Mouse (Mus musculus) gastrocnemius, adult 18-20 months (tissue): Measurements from ENCODE around the gene 1700029I15Rik. TPM values are rescaled to one million over a fixed set of nuclear protein-coding genes. Genes with fewer than 3 reads are reported as not detected.

ENCODE experiments used
- DNase-seq: peaks from one replicate; pipeline ENCODE4 v3.0.0; 2021; ENCODE audit warnings: low spot score
- long read RNA-seq, 2 experiments: library from polyadenylated mRNA; stranded (forward); transcript quantifications; one replicate each; pipeline ENCODE4 v2.0.0; 2021
- total RNA-seq, 2 experiments: library from RNA; stranded (reverse); gene quantifications; 2 replicates each; pipeline ENCODE4 v1.2.3; 2021

1700029I15Rik gene
- under 1 TPM; 0.66 to 0.73 TPM for total RNA-seq
- long read RNA-seq, experiment 1: 0 reads
- long read RNA-seq, experiment 2, partial matches to known transcripts: 0 of 1 reads
- long read RNA-seq, experiment 2, other reads (novel, unspliced or antisense): 0 of 1 reads

DNA sequence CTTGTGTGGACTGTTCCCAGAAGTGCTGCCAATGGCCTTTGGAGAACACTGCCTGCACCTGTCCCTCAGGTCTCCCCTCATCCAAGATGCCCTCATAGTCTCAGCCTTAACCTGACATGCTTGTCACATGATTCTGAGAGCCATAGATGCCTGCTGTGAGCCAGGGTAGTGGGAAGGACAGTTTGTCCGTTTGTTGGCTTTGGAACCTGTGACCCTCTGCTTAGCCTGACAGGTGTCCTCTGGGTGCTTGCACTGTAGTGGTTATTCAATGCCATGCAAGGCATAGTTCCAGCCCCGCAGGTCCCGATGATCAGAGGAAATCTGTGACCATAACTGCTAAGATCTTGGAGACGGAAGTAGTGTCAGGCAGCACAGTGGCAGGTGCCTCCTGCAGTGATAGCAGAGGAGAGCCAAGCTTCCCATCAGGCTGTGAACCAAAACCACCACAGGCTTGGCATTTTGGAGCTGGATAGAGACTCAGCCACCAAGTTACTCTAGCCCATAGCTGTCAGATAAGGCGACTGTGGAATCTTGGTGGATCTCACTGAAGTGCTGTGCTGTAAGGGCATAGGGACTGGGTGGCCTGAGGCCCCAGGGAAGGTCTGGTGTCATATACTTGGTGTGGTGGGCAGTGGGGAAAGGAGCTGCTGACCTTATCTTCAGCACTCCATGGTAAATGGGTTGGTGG is at the start of gene 1700029I15Rik:
1700029I15Rik (plus strand) TSS at position 638 of the 688 bp plus-strand sequence.
- no peak for DNase-seq

DNA sequence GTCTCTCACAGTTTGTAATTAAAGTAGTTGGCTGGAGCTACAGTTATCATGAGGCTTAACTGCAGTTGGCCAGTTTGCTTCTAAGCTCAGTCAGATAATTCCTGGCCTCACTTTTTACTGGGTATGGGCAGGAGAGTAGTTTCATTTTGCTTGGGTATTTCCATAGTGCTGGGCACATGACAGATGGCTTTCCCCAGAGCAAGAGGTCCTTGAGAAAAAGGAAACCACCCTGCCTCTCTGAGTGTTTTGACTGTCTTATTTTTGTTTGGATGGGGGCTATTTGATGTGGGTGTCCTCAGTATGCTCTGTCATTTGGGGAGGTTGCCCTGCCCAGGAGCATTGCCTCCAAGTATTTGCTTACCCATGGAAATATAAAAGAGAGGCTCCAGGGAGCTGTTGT is 39.9 kb upstream of the 1700029I15Rik start:
- DNase-seq: no peak

DNA sequence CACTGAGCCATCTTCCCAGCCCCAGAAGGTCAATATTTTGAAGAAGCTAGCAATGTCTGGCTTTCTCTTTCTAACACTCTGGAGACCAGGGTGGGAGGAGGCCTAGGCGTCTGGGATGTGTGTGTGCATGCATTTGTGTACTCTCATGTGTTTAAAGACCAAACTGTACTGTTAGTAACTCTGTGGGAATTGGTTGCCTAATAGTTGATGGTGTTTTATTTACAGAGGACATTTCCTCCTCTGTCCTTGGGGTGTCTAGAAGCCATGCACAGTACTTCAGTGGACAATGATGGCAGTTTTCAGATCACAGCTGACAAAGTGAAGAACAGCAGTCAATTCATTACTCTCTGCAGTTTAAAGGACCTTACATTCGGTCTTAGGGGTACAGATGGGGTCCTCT is 35.1 kb upstream of the 1700029I15Rik start:
- DNase-seq: no peak

DNA sequence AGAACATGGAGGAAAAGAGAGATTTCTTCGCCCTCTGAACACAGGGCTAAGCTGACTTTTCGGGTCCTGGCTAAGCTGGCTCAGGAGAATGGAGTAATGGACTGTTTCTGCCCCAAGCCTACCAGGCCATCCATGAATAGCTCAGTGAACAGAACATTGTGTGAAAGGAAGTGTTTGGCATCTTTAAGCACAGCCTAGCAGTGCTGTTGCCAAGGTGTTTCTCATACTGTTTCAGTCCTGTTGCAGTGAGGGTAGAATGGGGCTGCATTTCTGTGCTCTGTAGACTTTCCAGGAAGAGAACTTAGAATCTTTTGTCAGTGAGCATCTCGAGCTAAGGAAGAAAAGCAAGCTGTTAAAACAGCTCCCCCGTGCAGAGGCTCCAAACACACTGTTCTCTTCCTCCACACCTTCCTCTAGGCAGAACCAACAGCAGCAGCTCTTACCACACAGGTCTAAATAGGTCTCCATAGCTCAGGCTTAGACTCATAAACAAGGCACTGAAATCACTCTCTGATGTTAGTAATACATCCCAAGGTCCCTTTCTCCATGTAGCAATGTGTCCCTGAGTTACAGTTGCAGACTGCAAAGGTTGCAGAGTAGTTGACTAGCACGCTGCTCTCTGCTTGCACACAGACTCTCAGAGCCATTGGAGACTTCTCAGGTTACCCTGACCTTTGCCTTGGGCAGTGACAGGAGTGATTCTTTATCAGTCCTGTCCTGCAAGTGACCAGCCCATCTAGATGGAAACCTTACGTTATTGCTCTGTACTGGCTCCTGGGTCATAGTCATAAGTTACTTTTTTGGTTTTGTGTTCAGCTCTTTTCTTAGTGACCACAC is 32.5 kb upstream of the 1700029I15Rik start:
- peak; percentile 45 for DNase-seq

DNA sequence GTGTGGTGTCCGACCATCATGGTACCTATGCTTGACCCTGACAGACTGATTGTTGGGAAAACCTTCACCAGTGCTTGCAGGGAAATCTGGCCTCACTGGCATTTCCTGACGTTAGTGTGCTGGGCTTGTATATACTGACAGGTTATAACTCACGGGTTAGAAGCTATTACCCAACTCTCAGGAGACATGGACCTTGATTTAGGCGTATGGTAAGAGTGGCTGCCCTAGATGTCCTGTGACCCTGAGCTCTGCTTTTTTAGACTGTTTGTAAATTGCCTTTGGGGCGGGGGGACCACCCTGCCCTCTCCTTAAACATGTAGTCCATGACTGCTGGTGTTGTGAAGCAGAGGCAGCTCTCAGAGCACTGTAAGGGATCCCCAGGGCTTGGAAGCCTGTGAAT is 31.7 kb upstream of the 1700029I15Rik start:
- DNase-seq: no peak

DNA sequence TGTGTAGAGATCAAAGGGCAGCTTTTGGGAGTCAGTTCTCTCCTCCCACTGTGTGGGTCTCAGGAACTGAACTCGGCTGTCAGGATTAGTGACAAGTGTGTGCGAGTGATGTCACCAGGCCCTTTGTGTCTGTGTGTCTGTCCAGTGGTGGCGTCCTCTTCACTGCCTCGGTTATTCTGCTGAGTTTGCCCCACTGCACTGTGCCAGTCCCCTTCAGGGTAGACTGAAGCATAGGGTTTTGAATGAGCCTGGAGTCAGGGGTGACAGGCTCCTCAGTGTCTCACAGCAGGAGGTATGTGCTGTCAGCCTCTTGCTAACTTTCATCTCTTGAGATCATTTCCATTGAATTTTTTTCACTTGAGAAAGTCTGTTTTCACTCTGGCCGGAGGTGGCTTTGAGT is 28.9 kb upstream of the 1700029I15Rik start:
- no peak for DNase-seq

DNA sequence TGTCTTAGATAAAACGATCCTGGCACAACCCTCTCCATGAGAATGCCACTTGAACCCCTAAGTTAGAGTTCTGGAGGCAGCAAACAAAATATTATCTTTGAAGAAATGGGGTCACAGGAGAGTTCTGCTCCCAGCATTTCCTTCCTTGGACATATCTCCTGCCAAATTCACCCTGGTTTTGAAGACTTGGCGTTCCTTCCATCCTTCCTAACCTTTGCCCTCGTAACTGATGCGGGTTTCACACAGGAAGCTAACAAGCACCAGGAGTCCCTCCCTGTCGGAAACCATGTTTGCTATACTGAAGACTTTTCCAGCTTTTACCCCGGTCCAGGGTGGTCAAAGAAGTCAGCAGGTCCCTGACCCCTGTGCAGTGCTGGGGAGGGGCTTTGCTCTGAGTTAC is 28.1 kb upstream of the 1700029I15Rik start:
- DNase-seq: no peak

DNA sequence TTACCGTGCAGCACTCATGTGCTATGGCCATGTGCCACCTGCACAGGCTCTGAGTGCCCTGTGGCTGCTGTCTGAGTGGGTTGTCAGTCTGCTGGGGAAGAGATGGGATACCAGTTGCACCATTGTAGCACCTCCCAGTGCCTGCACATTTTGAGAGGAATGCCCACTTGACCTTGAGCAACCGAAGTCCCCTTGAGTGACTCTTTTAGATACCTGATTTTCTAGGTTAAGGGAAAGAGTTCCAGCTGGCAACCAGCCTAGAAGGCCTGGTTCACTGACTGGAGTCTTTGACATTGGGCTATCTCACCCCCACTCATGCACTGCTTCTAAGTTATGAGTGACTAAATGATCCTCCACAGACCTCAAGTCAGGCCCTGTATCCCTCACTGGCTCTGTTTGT is 23.0 kb upstream of the 1700029I15Rik start:
- DNase-seq: no peak

DNA sequence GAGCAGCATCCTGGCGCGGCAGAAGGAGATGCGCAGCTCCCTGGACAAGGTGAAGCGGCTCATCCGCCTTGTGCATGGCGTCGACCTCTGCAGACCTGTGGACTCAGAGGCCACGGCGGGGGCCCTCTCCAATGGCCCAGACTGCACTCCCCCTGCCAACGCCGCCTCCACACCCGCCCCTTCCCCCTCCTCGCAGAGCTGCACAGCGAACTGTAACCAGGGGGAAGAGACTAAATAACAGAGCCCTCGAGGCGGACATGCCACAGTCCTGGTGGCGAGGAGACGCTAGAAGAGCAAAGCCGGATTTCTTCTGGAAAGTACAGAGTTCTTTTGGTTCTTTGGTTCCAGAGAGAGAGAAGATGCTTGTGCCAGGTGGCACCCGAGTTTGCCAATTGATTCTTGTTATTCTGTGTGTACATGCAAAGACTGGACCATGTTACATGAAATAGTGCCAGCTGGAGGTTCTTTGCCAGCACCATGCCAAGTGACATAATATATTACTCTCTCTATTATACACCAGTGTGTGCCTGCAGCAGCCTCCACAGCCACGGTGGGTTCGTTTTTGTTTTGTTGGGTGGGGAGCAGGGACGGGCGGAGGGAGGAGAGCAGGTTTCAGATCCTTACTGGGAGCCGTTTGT is 22.0 kb upstream of the 1700029I15Rik start:
- no peak for DNase-seq

DNA sequence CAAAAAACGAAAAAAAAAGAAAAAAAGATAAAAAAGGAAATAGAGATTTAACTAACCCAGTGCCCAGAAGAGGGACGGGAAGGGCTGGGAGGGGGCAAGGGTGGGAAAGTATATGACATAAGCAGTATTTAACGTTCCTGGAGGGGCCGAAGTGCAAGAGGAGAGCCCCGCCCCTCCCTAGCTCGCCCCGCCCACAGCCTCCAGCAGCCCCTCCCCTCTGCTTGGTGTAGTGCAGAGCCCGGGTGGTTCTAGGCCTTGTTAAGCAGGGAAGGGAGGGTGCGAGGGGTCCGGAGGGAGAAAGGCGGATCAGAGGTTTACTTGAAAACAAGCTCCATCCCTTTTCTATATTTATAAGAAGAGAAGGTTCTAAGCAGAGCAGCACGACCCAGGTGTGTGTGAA is 21.4 kb upstream of the 1700029I15Rik start:
- DNase-seq: no peak

DNA sequence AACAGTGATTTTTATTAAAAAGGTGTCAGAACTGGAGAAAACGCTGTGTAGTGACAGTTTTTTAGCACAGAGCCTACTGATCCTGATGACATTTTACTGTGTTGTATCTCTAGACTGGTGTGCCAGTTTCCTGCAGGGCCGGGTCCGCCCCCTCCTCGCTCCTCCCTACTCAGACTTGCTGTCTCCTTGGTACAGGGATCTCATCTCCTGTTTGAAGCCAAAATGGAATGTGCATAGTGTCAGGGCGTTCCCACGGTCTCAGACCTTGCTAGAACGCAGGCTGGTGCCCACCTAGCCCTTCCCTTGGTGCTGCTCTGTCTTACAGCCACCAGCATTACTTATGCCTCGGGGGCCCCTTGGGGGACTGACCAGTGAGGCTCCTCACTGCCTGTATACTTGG is 20.5 kb upstream of the 1700029I15Rik start:
- no peak for DNase-seq

DNA sequence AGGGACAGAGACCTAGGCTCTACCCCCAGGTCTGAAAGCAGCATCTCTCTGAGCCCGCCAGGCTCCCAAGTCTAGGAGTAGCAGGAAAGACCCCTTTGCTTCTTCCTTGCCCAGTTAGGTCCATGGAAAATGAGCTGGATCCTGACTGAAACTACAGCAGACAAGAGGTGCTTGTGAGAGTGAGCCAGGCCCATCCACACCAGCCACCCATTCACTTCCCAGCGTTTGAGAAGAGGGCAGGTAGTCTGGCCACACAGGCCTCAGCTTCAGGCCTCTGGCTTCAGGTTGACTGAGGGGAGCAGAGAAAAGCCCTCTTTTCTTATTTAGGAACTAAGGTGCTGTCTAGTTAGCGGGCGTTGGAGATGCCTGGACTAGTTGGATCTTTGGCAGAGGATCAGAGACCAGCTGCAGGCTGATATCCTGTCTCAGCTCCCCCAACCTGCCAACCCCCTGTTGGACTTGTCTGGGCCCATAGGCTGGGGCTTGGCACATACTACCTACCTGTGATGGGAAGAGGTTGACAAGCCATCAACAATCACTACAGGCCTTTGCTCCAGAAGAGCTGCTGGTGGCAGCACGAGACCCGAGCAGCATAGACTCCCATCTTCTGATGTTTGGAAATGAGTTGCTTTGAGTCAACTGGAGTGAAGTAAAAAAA is 19.6 kb upstream of the 1700029I15Rik start:
- no peak for DNase-seq

DNA sequence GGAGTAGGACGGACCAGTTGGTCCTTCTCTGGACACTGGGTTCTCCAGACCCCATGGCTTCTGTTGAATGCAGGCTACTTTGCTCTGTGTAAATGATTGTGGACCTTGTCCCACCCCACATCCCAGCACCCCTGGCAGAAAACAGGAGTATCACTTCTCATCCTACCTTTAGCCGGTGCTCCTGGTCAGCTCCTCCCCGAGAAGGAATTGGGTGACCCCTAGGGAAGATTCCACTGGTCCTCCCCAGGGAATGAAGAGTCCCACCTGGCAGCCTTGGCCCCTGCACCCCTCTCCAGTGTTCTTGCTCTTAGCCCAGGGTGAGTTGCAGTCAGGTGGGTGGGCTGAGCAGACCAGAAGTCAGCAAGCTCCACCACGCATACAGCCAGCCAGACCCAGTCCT is 18.3 kb upstream of the 1700029I15Rik start:
- no peak for DNase-seq

DNA sequence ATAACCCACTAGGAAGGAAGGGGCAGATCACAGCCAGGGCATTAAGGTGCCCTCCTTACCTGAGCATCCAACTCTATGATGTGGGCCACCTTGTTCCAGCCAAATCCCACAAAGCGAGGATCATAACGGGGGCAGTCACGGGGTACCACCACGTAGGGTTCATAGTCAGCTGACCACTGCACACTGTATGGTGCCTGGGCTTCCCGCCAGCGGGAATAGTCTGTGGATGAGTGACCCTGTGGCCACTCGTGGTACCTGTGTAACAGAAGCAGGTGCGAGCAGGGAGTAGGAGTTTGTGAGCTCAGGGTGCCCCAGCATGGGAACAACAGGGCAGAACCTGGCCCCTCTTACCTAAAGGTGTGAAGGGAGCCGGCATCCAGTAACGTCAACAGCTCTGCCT is 16.8 kb upstream of the 1700029I15Rik start:
- no peak for DNase-seq

DNA sequence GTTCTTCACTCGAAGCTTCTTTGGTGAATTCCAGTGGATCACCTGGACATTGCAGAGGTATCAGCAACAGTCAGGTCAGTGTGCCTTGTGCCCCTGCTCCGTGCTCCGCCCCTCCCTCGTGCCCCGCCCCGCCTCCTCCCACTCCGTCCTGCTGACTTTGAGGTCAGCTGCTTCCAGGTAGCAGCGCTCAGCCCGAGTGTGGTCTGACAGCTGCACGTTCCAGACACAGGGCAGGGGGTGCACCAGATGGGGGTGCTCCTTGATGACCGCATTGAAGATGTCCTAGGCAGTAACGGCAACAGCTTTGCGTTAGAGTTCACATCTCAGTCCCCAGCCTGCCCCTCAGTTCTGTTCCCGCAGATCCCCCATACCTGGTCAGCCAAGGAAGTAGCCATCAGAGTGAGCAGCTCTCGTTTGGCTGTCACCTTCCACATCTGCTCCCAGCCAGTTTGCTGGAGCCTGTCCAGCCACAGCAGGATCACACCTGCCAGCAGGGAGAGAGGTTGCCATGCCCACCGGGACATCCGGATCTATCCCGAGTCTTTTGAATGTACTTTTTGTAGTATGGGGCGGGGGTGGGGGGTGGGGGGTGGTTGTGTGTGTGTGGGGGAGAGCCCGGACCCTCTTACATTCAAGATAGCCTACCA is 14.8 kb upstream of the 1700029I15Rik start:
- no peak for DNase-seq

DNA sequence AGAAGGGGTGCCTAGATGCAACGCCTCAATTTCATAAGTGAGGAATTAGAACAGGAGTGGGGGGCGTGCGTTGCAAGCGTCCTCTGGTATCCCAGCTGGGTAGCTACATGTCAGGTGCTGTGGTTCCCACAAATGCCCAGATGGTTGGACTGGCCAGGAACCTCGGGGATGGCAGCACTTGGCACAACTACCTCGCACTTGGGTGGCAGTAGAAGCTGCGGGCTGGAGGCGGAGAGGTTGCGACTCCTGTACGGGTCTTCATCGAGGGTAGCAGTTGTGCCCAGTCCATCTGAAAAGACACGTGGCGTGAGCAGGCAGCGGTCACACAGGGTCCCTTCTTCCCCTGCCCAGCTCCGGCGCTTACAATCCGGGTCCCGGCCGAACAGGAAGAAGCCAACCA is 12.0 kb upstream of the 1700029I15Rik start:
- no peak for DNase-seq

DNA sequence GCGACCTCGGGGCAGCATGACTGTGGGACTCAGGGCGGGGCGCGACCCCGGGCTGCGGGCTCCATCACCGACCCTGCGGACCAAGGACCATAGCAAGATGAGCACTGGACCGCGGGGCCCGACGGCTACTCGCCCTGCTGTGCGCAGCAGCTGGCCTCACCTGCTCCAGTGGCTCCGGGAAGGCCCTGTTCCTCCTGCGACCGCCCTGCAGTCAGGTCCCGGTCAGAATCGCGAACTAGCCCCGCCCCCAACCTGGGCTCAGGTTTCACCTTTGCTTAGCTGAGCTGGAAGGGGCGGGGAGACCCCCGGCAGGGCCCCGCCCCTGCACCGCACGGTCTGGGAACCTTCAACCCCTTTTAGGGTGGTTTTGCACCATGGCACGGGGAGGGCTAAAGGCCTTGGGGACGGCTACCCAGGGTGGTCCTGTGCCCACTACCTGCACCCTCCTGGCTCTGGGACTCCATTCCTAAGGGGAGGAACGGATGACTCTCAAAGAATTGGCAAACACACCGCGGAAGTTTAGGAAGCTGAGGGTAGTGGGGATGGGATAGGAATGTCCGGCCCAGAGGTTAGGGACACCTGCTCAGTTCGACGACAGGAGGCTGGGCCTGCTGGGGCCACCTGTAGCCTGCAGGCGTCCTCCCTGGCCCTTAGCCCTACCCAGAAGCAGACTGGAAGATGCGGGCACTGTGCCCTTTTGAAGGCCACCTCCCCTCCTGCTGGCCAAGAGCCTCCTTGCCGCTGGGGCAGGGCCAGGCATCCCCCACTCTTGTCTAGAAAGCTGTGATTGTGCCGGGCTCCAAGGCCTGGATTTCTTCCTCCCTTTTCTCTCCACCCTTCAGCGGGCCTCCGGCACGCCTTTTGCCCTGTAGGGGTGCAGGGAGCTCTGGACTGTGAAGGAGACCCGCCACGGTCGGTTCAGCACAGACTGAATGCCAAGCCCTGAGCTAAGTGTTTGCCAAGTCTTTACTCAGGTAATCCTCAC is 11.2 kb upstream of the 1700029I15Rik start:
- DNase-seq: no peak

DNA sequence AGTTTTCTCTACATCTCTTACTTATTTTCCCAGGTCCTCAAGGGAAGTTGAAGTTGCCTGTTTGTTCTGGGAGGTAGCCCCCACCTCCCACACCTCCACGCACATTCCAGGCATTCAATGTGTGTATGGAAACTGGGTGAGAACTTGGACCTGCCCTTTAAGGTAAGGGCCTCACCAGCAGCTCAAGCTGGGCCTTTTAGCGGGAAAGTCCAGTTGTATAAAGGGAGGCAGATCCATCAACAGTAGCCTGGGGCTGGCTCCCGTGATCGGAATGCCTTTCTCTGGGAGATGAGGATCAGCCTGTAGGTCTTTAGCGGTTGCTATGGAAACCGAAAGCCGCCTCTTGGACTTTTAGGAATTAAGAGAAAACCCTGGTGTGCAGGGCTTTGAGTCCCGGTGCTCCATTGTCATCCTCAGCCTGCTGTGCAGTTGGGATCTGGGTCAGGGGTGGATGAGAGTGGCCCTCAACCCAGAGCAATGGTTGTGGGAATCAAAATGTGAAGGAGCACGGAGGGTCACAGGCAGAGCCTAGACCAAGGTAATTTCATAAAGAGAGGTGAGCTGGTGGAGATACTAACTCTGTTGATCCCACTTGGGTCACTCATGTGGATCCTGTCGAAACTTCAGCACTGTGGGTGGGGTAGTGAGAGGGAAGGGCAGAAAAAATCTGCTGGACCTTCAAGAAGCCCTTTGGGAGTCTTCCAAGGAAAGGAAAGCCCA is 10.2 kb upstream of the 1700029I15Rik start:
- no peak for DNase-seq

DNA sequence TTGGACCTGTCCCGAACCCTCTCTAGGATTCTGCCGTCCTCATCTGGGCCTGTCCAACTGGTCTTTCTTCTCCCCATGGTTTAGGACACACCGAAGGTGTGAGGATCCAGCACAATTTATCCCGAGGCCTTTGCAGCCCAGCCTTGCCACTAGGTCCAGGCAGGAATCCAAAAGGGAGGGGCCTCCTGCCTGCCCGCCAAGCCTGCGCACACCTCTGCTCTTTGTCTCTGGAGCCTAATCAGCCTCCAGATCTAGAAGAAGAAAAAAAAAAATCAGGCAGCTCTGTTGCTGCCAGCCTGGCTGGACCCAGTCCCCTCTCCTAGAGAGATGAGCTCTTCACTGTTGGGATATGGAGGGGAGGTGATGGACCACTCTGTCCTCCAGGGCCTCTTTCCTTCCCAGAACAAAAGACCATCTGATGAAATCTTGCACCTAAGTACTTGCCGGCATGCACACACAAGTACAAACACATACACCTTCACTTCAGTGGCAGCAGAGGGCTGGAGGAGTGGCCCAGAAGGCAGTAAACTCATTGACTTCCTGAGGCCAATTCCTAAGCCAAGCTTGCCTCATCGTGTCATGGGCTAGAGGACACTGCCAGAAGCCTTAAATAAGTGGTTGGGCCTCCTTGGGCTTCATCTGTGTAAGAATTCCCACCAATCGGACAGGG is 9.4 kb upstream of the 1700029I15Rik start:
- no peak for DNase-seq
